Mouse (Mus musculus): Measurements from ENCODE around the gene Grpel1. TPM values are rescaled to one million over a fixed set of nuclear protein-coding genes. Genes with fewer than 3 reads are reported as not detected.

Grpel1 gene
- 10 to 100 TPM; 60.6 to 62.4 TPM for total RNA-seq (2021)

- intact Hi-C loops (cut with DNase I), result loop anchor here (1.0 to 5.0 kb wide), 2 partner anchors 24 to 117 kb away; no protein-coding TSS in a partner anchor
Measured at GRCm38 (mm10) chr5:36464709-36465661, at the start of gene Grpel1. Grpel1 (plus strand) TSS chr5:36464998.

GRCm38 (mm10) chr5:36419861-36420260, 44.9 kb upstream of the Grpel1 start:
- intact Hi-C loops (cut with DNase I), result no loop called here

More at GRCm38 (mm10) chr5:36464709-36465661, at the start of gene Grpel1:
- peak; percentile 99 for DNase-seq

GRCm38 (mm10) chr5:36422689-36423088, 42.1 kb upstream of the Grpel1 start:
- DNase-seq, result no peak
- intact Hi-C loops (cut with DNase I), result no loop called here

More at GRCm38 (mm10) chr5:36419861-36420260, 44.9 kb upstream of the Grpel1 start:
- DNase-seq, result no peak

GRCm38 (mm10) chr5:36424676-36425075, 40.1 kb upstream of the Grpel1 start:
- DNase-seq, result no peak
- intact Hi-C loops (cut with DNase I), result no loop called here

- intact Hi-C loops (cut with DNase I), result no loop called here
Measured at GRCm38 (mm10) chr5:36426404-36426803, 38.4 kb upstream of the Grpel1 start.

GRCm38 (mm10) chr5:36427831-36428230, 37.0 kb upstream of the Grpel1 start:
- DNase-seq, result no peak
- intact Hi-C loops (cut with DNase I), result no loop called here

More at GRCm38 (mm10) chr5:36426404-36426803, 38.4 kb upstream of the Grpel1 start:
- no peak for DNase-seq

- intact Hi-C loops (cut with DNase I), result no loop called here
- no peak for DNase-seq
Measured at GRCm38 (mm10) chr5:36429551-36429950, 35.2 kb upstream of the Grpel1 start.

- no peak for DNase-seq
- intact Hi-C loops (cut with DNase I), result no loop called here
Measured at GRCm38 (mm10) chr5:36431711-36432110, 33.1 kb upstream of the Grpel1 start.

- intact Hi-C loops (cut with DNase I), result no loop called here
- DNase-seq, result no peak
Measured at GRCm38 (mm10) chr5:36434398-36434967, 30.3 kb upstream of the Grpel1 start.

- intact Hi-C loops (cut with DNase I), result no loop called here
- peak; percentile 27 to 36 for DNase-seq
Measured at GRCm38 (mm10) chr5:36436858-36437257, 27.9 kb upstream of the Grpel1 start.

- no peak for DNase-seq
- intact Hi-C loops (cut with DNase I), result no loop called here
Measured at GRCm38 (mm10) chr5:36440741-36441140, 24.1 kb upstream of the Grpel1 start.

- DNase-seq, result no peak
- intact Hi-C loops (cut with DNase I), result no loop called here
Measured at GRCm38 (mm10) chr5:36444611-36445010, 20.2 kb upstream of the Grpel1 start.

GRCm38 (mm10) chr5:36445028-36445427, 19.8 kb upstream of the Grpel1 start:
- intact Hi-C loops (cut with DNase I), result no loop called here
- no peak for DNase-seq

- DNase-seq, result no peak
- intact Hi-C loops (cut with DNase I), result no loop called here
Measured at GRCm38 (mm10) chr5:36446166-36446890, 18.5 kb upstream of the Grpel1 start.

- intact Hi-C loops (cut with DNase I), result no loop called here
- no peak for DNase-seq
Measured at GRCm38 (mm10) chr5:36447872-36448271, 16.9 kb upstream of the Grpel1 start.

- DNase-seq, result peak; percentile 57 to 64
Measured at GRCm38 (mm10) chr5:36449710-36450358, 15.0 kb upstream of the Grpel1 start.

GRCm38 (mm10) chr5:36451119-36451518, 13.7 kb upstream of the Grpel1 start:
- no peak for DNase-seq
- intact Hi-C loops (cut with DNase I), result no loop called here

More at GRCm38 (mm10) chr5:36449710-36450358, 15.0 kb upstream of the Grpel1 start:
- intact Hi-C loops (cut with DNase I), result no loop called here

- intact Hi-C loops (cut with DNase I), result no loop called here
- no peak for DNase-seq
Measured at GRCm38 (mm10) chr5:36451872-36452389, 12.9 kb upstream of the Grpel1 start.

GRCm38 (mm10) chr5:36452821-36453220, 12.0 kb upstream of the Grpel1 start:
- no peak for DNase-seq
- intact Hi-C loops (cut with DNase I), result no loop called here

- DNase-seq, result no peak
- intact Hi-C loops (cut with DNase I), result no loop called here
Measured at GRCm38 (mm10) chr5:36457706-36458105, 7.1 kb upstream of the Grpel1 start.
